ENCODE assay signal across 8 mouse cellular contexts in genomic region chr4:107737907-107738306, GRCm38 (mm10). TPM values are rescaled to one million over a fixed set of nuclear protein-coding genes. Genes with fewer than 3 reads are reported as not detected.
DNase-seq lines count a peak whose midpoint lies in the region; ATAC-seq and TF ChIP-seq lines count a peak whose summit lies in the region.

No protein-coding gene starts in this region.

- peak; percentile 85 to 86 for DNase-seq in B cell, adult 2 months
- peak; percentile 37 to 68 for DNase-seq in monocyte, adult 2 months (ENCODE audit: low read depth in 1 of 2, low spot score in 2 of 2)
- peak; percentile 57 to 70 for DNase-seq in spleen, postnatal 14 days (ENCODE audit: low spot score in 2 of 2)

- no peaks in the 10 kb centered on the region for H3K36me3 ChIP-seq in heart, embryonic 11.5 days (ENCODE audit: control insufficient read depth, insufficient read depth, low read length)
- no peaks in the 10 kb centered on the region for H3K36me3 ChIP-seq in kidney, embryonic 16.5 days (ENCODE audit: insufficient read depth, low read length)
- no peaks in the 10 kb centered on the region for H3K36me3 ChIP-seq in limb, embryonic 15.5 days

- no peaks in the 10 kb centered on the region for H3K9me3 ChIP-seq in heart, embryonic 11.5 days (replicated peaks; ENCODE audit: control insufficient read depth, low read length)
- no peaks in the 10 kb centered on the region for H3K9me3 ChIP-seq in kidney, embryonic 16.5 days (ENCODE audit: low read length)
- no peaks in the 10 kb centered on the region for H3K9me3 ChIP-seq in limb, embryonic 15.5 days

- 5% methylated on average over 6 of the region's 6 CpGs for WGBS in heart, embryonic 11.5 days (ENCODE audit: insufficient replicate concordance)
- WGBS in kidney, embryonic 16.5 days = 5% methylated on average over 6 of the region's 6 CpGs
- WGBS in limb, embryonic 15.5 days = 3% methylated on average over 6 of the region's 6 CpGs

- no peak overlapping the region for H3K4me3 ChIP-seq in bone marrow macrophage, adult 2 months (ENCODE audit: insufficient read depth, low read length)
- no peak overlapping the region for H3K4me3 ChIP-seq in heart, embryonic 11.5 days (ENCODE audit: low read depth, low read length)
- no peak overlapping the region for H3K4me3 ChIP-seq in kidney, embryonic 16.5 days (ENCODE audit: low read length)
- H3K4me3 ChIP-seq in limb, embryonic 15.5 days = no peak overlapping the region

- ATAC-seq in erythroblast, adult 5-6 weeks (replicated peaks; ENCODE audit: low FRiP score, poor library complexity, severe bottlenecking) = peak; percentile 77
- ATAC-seq in heart, embryonic 11.5 days (replicated peaks; ENCODE audit: insufficient number of reproducible peaks, low FRiP score, low TSS enrichment) = no peak
- ATAC-seq in kidney, embryonic 16.5 days (ENCODE audit: low FRiP score, low TSS enrichment) = peak; percentile 77
- ATAC-seq in limb, embryonic 15.5 days (ENCODE audit: insufficient number of reproducible peaks, low FRiP score, low TSS enrichment, low read depth) = 0 out of 2 replicates have a peak, but pooled peaks have one; percentile 32

- no peaks in the 10 kb centered on the region for H3K4me1 ChIP-seq in bone marrow macrophage, adult 2 months (ENCODE audit: control insufficient read depth, insufficient read depth, low read length)
- H3K4me1 ChIP-seq in heart, embryonic 11.5 days (ENCODE audit: control insufficient read depth, insufficient read depth, low read length) = no peaks in the 10 kb centered on the region
- H3K4me1 ChIP-seq in kidney, embryonic 16.5 days (ENCODE audit: insufficient read depth, low read length) = peaks cover 12% of the 10 kb centered on the region; the same call in 1 of the 2 replicates
- peaks cover 4% of the 10 kb centered on the region for H3K4me1 ChIP-seq in limb, embryonic 15.5 days

- no peak overlapping the region for H3K27ac ChIP-seq in bone marrow macrophage, adult 2 months (ENCODE audit: insufficient read depth, low read depth, low read length)
- no peak overlapping the region for H3K27ac ChIP-seq in heart, embryonic 11.5 days (ENCODE audit: low read depth, low read length)
- H3K27ac ChIP-seq in kidney, embryonic 16.5 days (ENCODE audit: low read length) = no peak overlapping the region
- H3K27ac ChIP-seq in limb, embryonic 15.5 days = no peak overlapping the region

- H3K4me2 ChIP-seq in heart, embryonic 11.5 days = no peak overlapping the region
- H3K4me2 ChIP-seq in kidney, embryonic 16.5 days (replicated peaks; ENCODE audit: low read depth, low read length) = no peak overlapping the region
- no peak overlapping the region for H3K4me2 ChIP-seq in limb, embryonic 15.5 days

- TF ChIP-seq POLR2A in bone marrow macrophage, adult 2 months (IDR thresholded peaks at IDR 0.05; ENCODE audit: borderline replicate concordance, low read depth, low read length) = no peak

- H3K9ac ChIP-seq in heart, embryonic 11.5 days (ENCODE audit: low read depth, low read length) = 0 out of 2 replicates have a peak overlapping the region, but pooled peaks have one; percentile 10
- 0 out of 2 replicates have a peak overlapping the region, but pooled peaks have one; percentile 22 for H3K9ac ChIP-seq in kidney, embryonic 16.5 days (replicated peaks; ENCODE audit: low read length)
- H3K9ac ChIP-seq in limb, embryonic 15.5 days = no peak overlapping the region

- TF ChIP-seq CTCF in bone marrow macrophage, adult 2 months (IDR thresholded peaks at IDR 0.05; ENCODE audit: low read depth, low read length) = peak; percentile 71

- peaks cover 43% of the 10 kb centered on the region for H3K27me3 ChIP-seq in heart, embryonic 11.5 days (ENCODE audit: control insufficient read depth, insufficient read depth, low read length)
- no peaks in the 10 kb centered on the region; the same call in 1 of the 2 replicates for H3K27me3 ChIP-seq in kidney, embryonic 16.5 days (ENCODE audit: insufficient read depth, low read length)
- H3K27me3 ChIP-seq in limb, embryonic 15.5 days = peaks cover 9% of the 10 kb centered on the region; the same call in 1 of the 2 replicates

RNA-seq across cellular contexts. Expression of gene Dmrtb1, which starts 53.9 kb away (rescaled TPM):
- not detected in 2 replicates for polyA plus RNA-seq in bone marrow macrophage, adult 2 months (2012; ENCODE audit: insufficient read depth, insufficient read length, missing spikeins)
- total RNA-seq in erythroblast, adult 5-6 weeks (2015; ENCODE audit: low replicate concordance) = not detected in 2 replicates
- not detected in 2 replicates for total RNA-seq in erythroblast, adult 5-6 weeks (2017; ENCODE audit: low replicate concordance)
- polyA plus RNA-seq in heart, embryonic 11.5 days (2014; fragmentation: Nextera tagmentation; extraction: Ambion mirVana) = not detected in 2 replicates
- not detected in 2 replicates for polyA plus RNA-seq in kidney, embryonic 16.5 days (2015; fragmentation: Nextera tagmentation; extraction: Ambion mirVana)
- polyA plus RNA-seq in limb, embryonic 15.5 days (2015; fragmentation: Nextera tagmentation; extraction: Ambion mirVana) = 0.14 TPM in 1 of 2 replicates, not detected in the other
